Mouse (Mus musculus): ENCODE data around the gene Elp5. TPM values are rescaled to one million over a fixed set of nuclear protein-coding genes. Genes with fewer than 3 reads are reported as not detected.
A peak's percentile ranks its signal among the peaks of the same experiment; 100 is the strongest.
"Not testable (repeated sequence)": the region's sequence is repeated elsewhere in the genome, so short reads cannot be mapped to it uniquely, and the experiment has no call there.

Elp5 gene
- polyA plus RNA-seq, 1 experiment from 2014 or later = 162 TPM

DNA sequence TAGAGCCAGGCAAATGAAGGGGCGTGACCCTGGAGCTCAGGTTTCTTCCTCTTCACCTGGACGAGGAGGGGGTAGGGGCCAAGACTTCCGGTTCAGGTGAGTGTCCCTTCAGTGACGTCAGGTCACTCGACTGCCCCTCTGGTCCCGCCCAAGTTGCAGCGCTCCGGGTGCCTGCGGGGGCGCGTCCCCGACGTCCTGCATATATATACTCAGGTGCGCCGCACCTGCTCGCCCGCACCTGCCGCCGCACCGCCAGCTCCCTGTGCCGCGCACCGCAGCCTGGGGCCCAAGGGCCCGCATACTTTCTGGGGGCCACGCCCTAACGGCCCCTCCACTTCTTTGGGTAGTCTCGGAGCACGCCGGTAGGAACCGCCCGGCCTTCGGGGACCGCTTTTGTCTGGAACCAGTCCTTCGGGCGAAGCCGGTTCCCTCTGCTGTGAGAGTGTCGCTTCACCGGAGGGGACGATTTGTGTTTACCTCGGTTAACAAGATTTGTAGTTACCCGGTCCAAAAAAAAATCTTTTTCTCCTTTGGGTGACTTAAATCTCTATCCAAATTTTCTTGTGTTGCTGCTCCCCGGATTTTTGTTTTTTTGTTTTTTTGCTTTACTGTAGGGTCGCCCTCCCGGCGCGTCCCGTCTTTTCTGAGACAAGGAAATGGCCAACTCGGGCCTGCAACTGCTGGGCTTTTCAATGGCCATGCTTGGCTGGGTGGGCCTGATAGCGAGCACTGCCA lies 16.9 kb downstream of the Elp5 start:
- ATAC-seq (ENCODE audit: low FRiP score, low TSS enrichment) (no peak), DNase-seq (peak; percentile 28)
- no peaks in the 10 kb centered on the region for H3K9me3 ChIP-seq (ENCODE audit: control insufficient read depth, low read length)
- H3K4me2 ChIP-seq (ENCODE audit: low read length) = 0 out of 2 replicates have a peak overlapping the region, but pooled peaks have one; percentile 17
- H3K27me3 ChIP-seq (ENCODE audit: control insufficient read depth, insufficient read depth, low read length) = peaks cover 55% of the 10 kb centered on the region
- no peak overlapping the region for H3K9ac ChIP-seq (replicated peaks; ENCODE audit: low read length)
- 0 out of 2 replicates have a peak, but pooled peaks cover 5% of the 10 kb centered on the region for H3K4me1 ChIP-seq (ENCODE audit: control insufficient read depth, insufficient read depth, low read length)
- WGBS = 2% methylated on average over 49 of the region's 49 CpGs
- H3K4me3 ChIP-seq (replicated peaks; ENCODE audit: low read depth, low read length) = 0 out of 2 replicates have a peak overlapping the region, but pooled peaks have one; percentile 7
- no peak overlapping the region for H3K27ac ChIP-seq (replicated peaks; ENCODE audit: low read depth, low read length)
- H3K36me3 ChIP-seq (ENCODE audit: control insufficient read depth, insufficient read depth, low read length) = peaks cover 20% of the 10 kb centered on the region

DNA sequence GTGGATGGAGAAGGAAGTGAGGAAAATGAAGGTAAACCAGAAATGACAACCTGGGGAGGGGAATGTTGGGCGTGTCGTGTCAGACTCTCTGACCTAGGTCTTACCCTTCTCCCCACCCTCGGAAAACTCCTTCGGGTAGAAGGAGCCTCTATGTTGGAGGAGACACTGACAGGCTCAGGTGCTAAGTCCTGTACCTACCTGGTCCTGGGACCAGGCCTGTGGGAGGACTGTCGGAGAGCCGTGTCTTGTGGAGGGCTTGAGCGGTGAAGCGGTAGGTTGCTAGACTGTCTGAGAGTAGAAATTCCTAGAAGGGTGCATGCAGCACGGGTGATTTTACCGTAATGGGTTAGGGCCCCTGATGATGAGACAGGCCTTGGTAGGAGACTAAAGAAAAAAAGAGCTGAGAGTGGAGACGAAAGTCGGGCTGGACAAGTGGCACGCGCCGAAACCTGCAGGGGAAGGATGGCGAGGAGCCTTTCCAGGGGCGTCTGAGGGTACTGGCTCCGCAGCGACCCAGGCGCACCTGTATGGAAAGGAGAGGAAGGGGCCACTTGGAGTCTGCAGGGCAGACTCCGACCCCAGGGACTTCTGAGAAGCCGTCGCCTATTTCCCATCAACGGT lies 17.6 kb downstream of the Elp5 start, which contains the start of gene Cldn7:
Gene Cldn7, plus strand, starts transcription at position 130 of the 621 bp plus-strand sequence.
- DNase-seq (no peak), ATAC-seq (ENCODE audit: low FRiP score, low TSS enrichment) (no peak)
- WGBS = 11% methylated on average over 24 of the region's 24 CpGs
- Histone ChIP-seq H3K27me3 (ENCODE audit: control insufficient read depth, insufficient read depth, low read length) (peaks cover 55% of the 10 kb centered on the region), H3K4me3 (replicated peaks; ENCODE audit: low read depth, low read length) (0 out of 2 replicates have a peak within 1 kb of the TSS, but pooled peaks have one; percentile 7), H3K9ac (replicated peaks; ENCODE audit: low read length) (no peak within 1 kb of the TSS), H3K27ac (replicated peaks; ENCODE audit: low read depth, low read length) (no peak within 1 kb of the TSS), H3K4me2 (ENCODE audit: low read length) (0 out of 2 replicates have a peak within 1 kb of the TSS, but pooled peaks have one; percentile 17), H3K9me3 (ENCODE audit: control insufficient read depth, low read length) (no peaks in the 10 kb centered on the region), H3K4me1 (ENCODE audit: control insufficient read depth, insufficient read depth, low read length) (0 out of 2 replicates have a peak, but pooled peaks cover 5% of the 10 kb centered on the region), H3K36me3 (ENCODE audit: control insufficient read depth, insufficient read depth, low read length) (peaks cover 13% of the 10 kb centered on the region)

DNA sequence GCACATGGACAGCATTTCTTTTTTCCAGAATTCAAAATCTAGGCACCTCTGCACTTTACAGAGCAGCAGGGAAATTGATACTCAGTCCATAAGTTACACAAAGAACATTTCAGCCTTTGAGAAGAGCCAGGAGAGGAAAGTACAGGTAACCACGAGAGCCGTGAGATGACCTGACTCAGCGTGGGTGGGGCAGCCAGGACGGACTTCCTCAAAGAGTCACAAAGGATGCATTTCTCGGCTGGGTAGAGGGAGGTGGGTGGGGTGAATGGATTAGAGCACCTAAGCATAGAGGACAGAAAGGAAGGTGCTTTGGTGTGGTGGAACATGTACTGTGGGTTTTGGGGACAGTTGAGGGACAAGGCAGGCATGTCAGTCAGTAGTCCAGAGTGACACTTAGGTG lies 20.5 kb downstream of the Elp5 start:
- Histone ChIP-seq H3K4me2 (ENCODE audit: low read length) (no peak overlapping the region), H3K4me3 (replicated peaks; ENCODE audit: low read depth, low read length) (no peak overlapping the region), H3K36me3 (ENCODE audit: control insufficient read depth, insufficient read depth, low read length) (no peaks in the 10 kb centered on the region), H3K9me3 (ENCODE audit: control insufficient read depth, low read length) (no peaks in the 10 kb centered on the region), H3K9ac (replicated peaks; ENCODE audit: low read length) (no peak overlapping the region), H3K4me1 (ENCODE audit: control insufficient read depth, insufficient read depth, low read length) (0 out of 2 replicates have a peak, but pooled peaks cover 4% of the 10 kb centered on the region), H3K27ac (replicated peaks; ENCODE audit: low read depth, low read length) (no peak overlapping the region), H3K27me3 (ENCODE audit: control insufficient read depth, insufficient read depth, low read length) (peaks cover 40% of the 10 kb centered on the region)
- DNase-seq = no peak
- ATAC-seq (ENCODE audit: low FRiP score, low TSS enrichment) = no peak
- 51% methylated on average over 5 of the region's 5 CpGs for WGBS

DNA sequence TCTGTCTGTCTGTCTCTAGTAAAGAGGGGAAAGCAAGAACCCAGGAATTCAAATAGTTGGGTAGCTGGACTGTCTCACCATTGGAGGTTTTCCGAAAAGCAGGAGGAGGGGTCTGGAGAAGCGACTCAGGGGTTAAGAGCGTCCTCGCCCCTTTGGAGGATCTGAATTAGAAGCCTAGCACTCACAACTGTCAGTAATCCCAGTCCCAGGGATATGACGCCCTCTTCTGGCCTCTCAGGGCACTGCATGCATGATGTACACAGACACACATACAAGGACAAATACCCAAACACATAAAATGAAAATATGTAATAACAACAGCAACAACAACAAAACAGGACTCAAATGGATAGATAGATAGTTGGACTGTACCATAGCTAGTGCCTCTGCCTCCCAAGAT lies 21.7 kb downstream of the Elp5 start:
- DNase-seq = no peak
- ATAC-seq (ENCODE audit: low FRiP score, low TSS enrichment) = no peak
- no peak overlapping the region for H3K27ac ChIP-seq (replicated peaks; ENCODE audit: low read depth, low read length)
- no peak overlapping the region for H3K4me3 ChIP-seq (replicated peaks; ENCODE audit: low read depth, low read length)
- no peaks in the 10 kb centered on the region for H3K36me3 ChIP-seq (ENCODE audit: control insufficient read depth, insufficient read depth, low read length)
- peaks cover 28% of the 10 kb centered on the region for H3K27me3 ChIP-seq (ENCODE audit: control insufficient read depth, insufficient read depth, low read length)
- no peaks in the 10 kb centered on the region for H3K9me3 ChIP-seq (ENCODE audit: control insufficient read depth, low read length)
- whole genome bisulfite sequencing = 22% methylated on average over 5 of the region's 5 CpGs
- H3K4me2 ChIP-seq (ENCODE audit: low read length) = no peak overlapping the region
- no peaks in the 10 kb centered on the region for H3K4me1 ChIP-seq (ENCODE audit: control insufficient read depth, insufficient read depth, low read length)
- no peak overlapping the region for H3K9ac ChIP-seq (replicated peaks; ENCODE audit: low read length)

DNA sequence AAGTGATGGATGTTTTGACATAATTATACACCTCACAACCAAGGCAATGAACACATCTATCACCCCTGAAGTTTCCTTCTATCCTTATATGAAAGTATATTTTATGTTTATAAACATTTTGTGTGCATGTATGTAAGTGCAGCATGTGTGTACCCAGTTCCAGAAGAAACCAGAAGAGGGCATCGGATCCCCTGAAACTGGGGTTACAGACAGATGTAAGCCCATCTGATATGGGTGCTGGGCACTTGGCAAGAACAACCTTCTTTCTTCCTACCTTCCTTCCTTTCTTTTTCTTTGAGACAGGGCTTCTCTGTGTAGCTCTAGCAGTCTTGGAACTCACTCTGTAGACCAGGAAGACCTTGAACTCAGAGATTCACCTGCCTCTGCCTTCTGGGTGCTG lies 26.1 kb downstream of the Elp5 start:
- Histone ChIP-seq H3K27ac (replicated peaks; ENCODE audit: low read depth, low read length) (no peak overlapping the region), H3K9ac (replicated peaks; ENCODE audit: low read length) (no peak overlapping the region), H3K4me2 (ENCODE audit: low read length) (no peak overlapping the region), H3K9me3 (ENCODE audit: control insufficient read depth, low read length) (no peaks in the 10 kb centered on the region), H3K27me3 (ENCODE audit: control insufficient read depth, insufficient read depth, low read length) (no peaks in the 10 kb centered on the region), H3K4me3 (replicated peaks; ENCODE audit: low read depth, low read length) (no peak overlapping the region), H3K36me3 (ENCODE audit: control insufficient read depth, insufficient read depth, low read length) (no peaks in the 10 kb centered on the region), H3K4me1 (ENCODE audit: control insufficient read depth, insufficient read depth, low read length) (no peaks in the 10 kb centered on the region)
- 77% methylated on average over 1 of the region's 1 CpGs for WGBS
- ATAC-seq (ENCODE audit: low FRiP score, low TSS enrichment) (no peak), DNase-seq (no peak)

DNA sequence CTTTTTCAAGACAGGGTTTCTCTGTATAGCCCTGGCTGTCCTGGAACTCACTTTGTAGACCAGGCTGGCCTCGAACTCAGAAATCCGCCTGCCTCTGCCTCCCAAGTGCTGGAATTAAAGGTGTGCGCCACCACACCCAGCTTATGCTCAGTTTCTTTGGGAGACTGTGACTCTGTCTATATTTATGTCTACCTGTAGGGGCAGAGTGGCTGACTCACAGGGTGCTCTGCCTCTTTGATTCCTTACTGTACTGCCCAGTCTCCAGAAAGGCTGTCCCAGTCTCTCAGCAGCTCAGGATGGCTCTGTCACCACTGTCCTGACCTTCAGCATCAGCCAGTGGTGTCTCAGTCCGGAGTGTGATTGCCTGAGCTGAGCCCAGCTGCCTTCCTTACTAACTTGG lies 26.7 kb downstream of the Elp5 start:
- H3K27me3 ChIP-seq (ENCODE audit: control insufficient read depth, insufficient read depth, low read length); H3K4me3 ChIP-seq (replicated peaks; ENCODE audit: low read depth, low read length); H3K9me3 ChIP-seq (ENCODE audit: control insufficient read depth, low read length); H3K4me1 ChIP-seq (ENCODE audit: control insufficient read depth, insufficient read depth, low read length); H3K4me2 ChIP-seq (ENCODE audit: low read length); DNase-seq; ATAC-seq (ENCODE audit: low FRiP score, low TSS enrichment); H3K27ac ChIP-seq (replicated peaks; ENCODE audit: low read depth, low read length); H3K9ac ChIP-seq (replicated peaks; ENCODE audit: low read length); H3K36me3 ChIP-seq (ENCODE audit: control insufficient read depth, insufficient read depth, low read length): not testable (repeated sequence)
- 80% methylated on average over 4 of the region's 4 CpGs for WGBS

DNA sequence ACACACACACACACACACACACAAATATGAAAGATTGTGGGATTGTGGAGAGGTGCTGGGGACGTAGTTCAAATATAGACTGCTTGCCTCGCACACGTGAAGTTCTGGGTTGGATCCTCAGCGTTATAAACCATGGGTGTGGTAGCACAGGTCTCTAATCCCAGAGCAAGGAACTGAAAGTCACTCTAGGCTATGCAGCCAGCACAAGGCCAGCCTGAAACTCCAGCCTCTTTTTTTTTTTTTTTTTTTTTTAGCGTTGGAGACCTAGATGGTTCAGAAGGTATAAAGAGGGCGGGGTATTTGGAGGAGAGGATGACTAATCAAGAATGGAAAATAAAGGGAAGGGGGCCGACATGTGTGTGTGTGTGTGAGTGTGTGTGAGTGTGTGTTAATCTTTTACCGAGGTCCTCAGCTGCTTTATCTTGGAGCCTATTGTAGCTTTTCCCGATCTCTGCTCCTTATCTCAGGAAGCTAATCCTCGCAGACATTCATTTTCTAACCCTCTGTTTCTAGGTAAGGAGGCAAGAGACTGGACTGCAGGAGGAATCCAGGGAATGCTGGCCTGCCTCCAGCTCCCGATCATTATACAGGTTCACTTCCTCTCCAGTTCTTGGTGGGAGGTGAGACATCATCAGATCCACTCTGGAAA lies 28.9 kb downstream of the Elp5 start:
- 68% methylated on average over 11 of the region's 11 CpGs for WGBS
- Histone ChIP-seq H3K9ac (replicated peaks; ENCODE audit: low read length) (no peak overlapping the region), H3K4me1 (ENCODE audit: control insufficient read depth, insufficient read depth, low read length) (peaks cover 5% of the 10 kb centered on the region; the same call in 1 of the 2 replicates), H3K27ac (replicated peaks; ENCODE audit: low read depth, low read length) (no peak overlapping the region), H3K4me2 (ENCODE audit: low read length) (no peak overlapping the region), H3K27me3 (ENCODE audit: control insufficient read depth, insufficient read depth, low read length) (no peaks in the 10 kb centered on the region), H3K36me3 (ENCODE audit: control insufficient read depth, insufficient read depth, low read length) (no peaks in the 10 kb centered on the region), H3K4me3 (replicated peaks; ENCODE audit: low read depth, low read length) (no peak overlapping the region), H3K9me3 (ENCODE audit: control insufficient read depth, low read length) (no peaks in the 10 kb centered on the region)
- no peak for ATAC-seq (ENCODE audit: low FRiP score, low TSS enrichment)
- DNase-seq = no peak

DNA sequence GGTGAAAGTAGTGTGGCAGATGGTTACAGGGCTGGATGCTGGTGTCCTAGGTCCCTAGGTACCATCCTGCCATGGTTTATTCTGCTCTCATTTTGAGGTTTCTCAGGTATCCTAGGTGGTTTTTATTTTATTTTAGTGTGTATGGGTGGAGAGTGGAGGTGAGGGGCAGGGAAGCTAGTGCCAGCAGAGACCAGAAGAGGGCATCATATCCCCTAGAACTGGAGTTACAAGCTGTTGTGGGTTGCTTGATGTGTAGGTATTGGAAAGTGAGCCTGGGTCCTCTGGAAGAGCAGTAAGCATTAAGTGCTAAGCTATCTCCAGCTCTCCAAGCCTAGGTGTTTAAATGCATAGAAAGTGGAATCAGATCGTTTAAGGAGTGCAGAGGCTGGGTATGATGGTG lies 30.0 kb downstream of the Elp5 start:
- Histone ChIP-seq H3K27me3 (ENCODE audit: control insufficient read depth, insufficient read depth, low read length) (peaks cover 5% of the 10 kb centered on the region; the same call in 1 of the 2 replicates), H3K36me3 (ENCODE audit: control insufficient read depth, insufficient read depth, low read length) (no peaks in the 10 kb centered on the region), H3K27ac (replicated peaks; ENCODE audit: low read depth, low read length) (no peak overlapping the region), H3K9me3 (ENCODE audit: control insufficient read depth, low read length) (no peaks in the 10 kb centered on the region), H3K4me3 (replicated peaks; ENCODE audit: low read depth, low read length) (no peak overlapping the region), H3K4me2 (ENCODE audit: low read length) (no peak overlapping the region), H3K4me1 (ENCODE audit: control insufficient read depth, insufficient read depth, low read length) (peaks cover 9% of the 10 kb centered on the region), H3K9ac (replicated peaks; ENCODE audit: low read length) (no peak overlapping the region)
- ATAC-seq (ENCODE audit: low FRiP score, low TSS enrichment) (no peak), DNase-seq (no peak)
- 31% methylated on average over 1 of the region's 1 CpGs for WGBS
